8 mouse cellular contexts compared by ENCODE assay signal in genomic region chr12:55495114-55495901, GRCm38 (mm10). TPM values are rescaled to one million over a fixed set of nuclear protein-coding genes. Genes with fewer than 3 reads are reported as not detected.
DNase-seq lines count a peak whose midpoint lies in the region; ATAC-seq lines count a peak whose summit lies in the region.

No protein-coding gene starts in this region.

- H3K4me1 ChIP-seq in midbrain, embryonic 10.5 days = peaks cover 38% of the 10 kb centered on the region
- H3K4me1 ChIP-seq in midbrain, embryonic 16.5 days (ENCODE audit: control insufficient read depth, insufficient read depth, low read length) = peaks cover 14% of the 10 kb centered on the region
- peaks cover 32% of the 10 kb centered on the region for H3K4me1 ChIP-seq in limb, embryonic 10.5 days

- no peaks in the 10 kb centered on the region for H3K9me3 ChIP-seq in midbrain, embryonic 10.5 days (replicated peaks)
- no peaks in the 10 kb centered on the region for H3K9me3 ChIP-seq in midbrain, embryonic 16.5 days (replicated peaks; ENCODE audit: control insufficient read depth, low read length, poor library complexity, severe bottlenecking)
- H3K9me3 ChIP-seq in limb, embryonic 10.5 days (replicated peaks) = no peaks in the 10 kb centered on the region

- no peak overlapping the region for H3K9ac ChIP-seq in midbrain, embryonic 16.5 days (ENCODE audit: low read depth, low read length)

- H3K27me3 ChIP-seq in midbrain, embryonic 10.5 days (ENCODE audit: low read depth, poor library complexity, severe bottlenecking) = peaks cover 14% of the 10 kb centered on the region; the same call in 1 of the 2 replicates
- H3K27me3 ChIP-seq in midbrain, embryonic 16.5 days (ENCODE audit: control insufficient read depth, insufficient read depth, low read depth, low read length) = no peaks in the 10 kb centered on the region
- H3K27me3 ChIP-seq in limb, embryonic 10.5 days (ENCODE audit: low read depth, poor library complexity, severe bottlenecking) = no peaks in the 10 kb centered on the region

- peaks cover 8% of the 10 kb centered on the region for H3K36me3 ChIP-seq in midbrain, embryonic 10.5 days
- H3K36me3 ChIP-seq in midbrain, embryonic 16.5 days (ENCODE audit: control insufficient read depth, insufficient read depth, low read length) = peaks cover 2% of the 10 kb centered on the region; the same call in 1 of the 2 replicates
- H3K36me3 ChIP-seq in limb, embryonic 10.5 days = peaks cover 9% of the 10 kb centered on the region

- no peak overlapping the region for H3K27ac ChIP-seq in midbrain, embryonic 10.5 days (replicated peaks)
- H3K27ac ChIP-seq in midbrain, embryonic 16.5 days (ENCODE audit: low read length) = no peak overlapping the region
- no peak overlapping the region for H3K27ac ChIP-seq in limb, embryonic 10.5 days

- peak; percentile 60 for DNase-seq in midbrain, embryonic 10.5 days (ENCODE audit: low spot score)
- peak; percentile 84 for DNase-seq in R1 (ENCODE audit: low read depth, low spot score)
- DNase-seq in cerebellum, adult 9-10 months = peak; percentile 85
- DNase-seq in heart, adult 9 months (ENCODE audit: low spot score in 2 of 2) = peak; percentile 62 to 80
- peak; percentile 62 for DNase-seq in limb, embryonic 10.5 days (ENCODE audit: low spot score)
- peak; percentile 82 for DNase-seq in retina, embryonic 14.5 days (ENCODE audit: low spot score)
- DNase-seq in yolk sac, embryonic 10.5 days (ENCODE audit: low spot score) = peak; percentile 87

- no peak overlapping the region for H3K4me2 ChIP-seq in midbrain, embryonic 16.5 days (ENCODE audit: low read length)

- ATAC-seq in midbrain, embryonic 16.5 days = no peak

- WGBS in midbrain, embryonic 10.5 days = 39% methylated on average over 9 of the region's 9 CpGs
- WGBS in midbrain, embryonic 16.5 days = 38% methylated on average over 9 of the region's 9 CpGs
- WGBS in limb, embryonic 10.5 days = 42% methylated on average over 9 of the region's 9 CpGs

- no peak overlapping the region for H3K4me3 ChIP-seq in midbrain, embryonic 10.5 days
- no peak overlapping the region for H3K4me3 ChIP-seq in midbrain, embryonic 16.5 days (ENCODE audit: low read depth, low read length)
- no peak overlapping the region for H3K4me3 ChIP-seq in limb, embryonic 10.5 days

RNA-seq across cellular contexts. Expression of gene Nfkbia, which starts 2.9 kb away (rescaled TPM):
- 39.0 and 43.8 TPM in 2 replicates for polyA plus RNA-seq in midbrain, embryonic 10.5 days (2016; fragmentation: Nextera tagmentation; extraction: Ambion mirVana)
- polyA plus RNA-seq in midbrain, embryonic 16.5 days (2015; fragmentation: Nextera tagmentation; extraction: Ambion mirVana) = 55.2 and 64.3 TPM in 2 replicates
- 38.0 and 56.9 TPM in 2 replicates for polyA plus RNA-seq in limb, embryonic 10.5 days (2016; fragmentation: Nextera tagmentation; extraction: Ambion mirVana)
